Mouse (Mus musculus) fat pad, adult 2 months (tissue): ENCODE data around the gene Ptges2.
A peak's percentile ranks its signal among the peaks of the same experiment; 100 is the strongest.

Experiments
- DNase-seq: peaks from one replicate; pipeline ENCODE4 v3.0.0-alpha.2; 2011; ENCODE audit warnings: low read depth, low spot score; ENCODE audit errors: extremely low read depth

Ptges2 gene

GRCm38 (mm10) chr2:32438733-32439132 is 43.0 kb downstream of the Ptges2 start:
- DNase-seq = no peak

DNA sequence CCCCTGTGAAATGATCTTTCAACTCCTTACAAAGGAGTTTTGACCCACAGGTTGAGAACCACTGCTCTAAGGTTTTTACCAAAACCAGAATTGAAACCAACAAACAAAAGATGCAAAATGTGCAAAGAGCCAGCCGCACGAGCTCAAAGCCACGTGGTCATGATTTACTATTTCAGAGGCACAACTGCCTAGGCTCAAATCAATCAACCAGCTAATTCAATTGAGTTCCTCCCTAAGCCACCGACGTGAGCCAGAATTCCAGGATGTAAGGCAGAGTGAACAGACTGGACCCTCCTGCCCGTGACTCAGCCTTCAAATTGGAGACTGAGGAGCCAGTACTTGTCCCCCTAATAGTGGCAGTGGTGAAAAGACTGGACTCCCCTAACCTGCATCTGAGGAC is 43.5 kb downstream of the Ptges2 start:
- no peak for DNase-seq

- no peak for DNase-seq
Observed at GRCm38 (mm10) chr2:32440164-32440563, 44.5 kb downstream of the Ptges2 start.

- DNase-seq = no peak
Observed at GRCm38 (mm10) chr2:32440632-32441031, 44.9 kb downstream of the Ptges2 start.

- no peak for DNase-seq
Observed at GRCm38 (mm10) chr2:32441550-32441949, 45.9 kb downstream of the Ptges2 start.

- DNase-seq = no peak
Observed at GRCm38 (mm10) chr2:32445535-32445934, 49.8 kb downstream of the Ptges2 start.

GRCm38 (mm10) chr2:32447264-32447936 is 51.7 kb downstream of the Ptges2 start:
- no peak for DNase-seq

DNA sequence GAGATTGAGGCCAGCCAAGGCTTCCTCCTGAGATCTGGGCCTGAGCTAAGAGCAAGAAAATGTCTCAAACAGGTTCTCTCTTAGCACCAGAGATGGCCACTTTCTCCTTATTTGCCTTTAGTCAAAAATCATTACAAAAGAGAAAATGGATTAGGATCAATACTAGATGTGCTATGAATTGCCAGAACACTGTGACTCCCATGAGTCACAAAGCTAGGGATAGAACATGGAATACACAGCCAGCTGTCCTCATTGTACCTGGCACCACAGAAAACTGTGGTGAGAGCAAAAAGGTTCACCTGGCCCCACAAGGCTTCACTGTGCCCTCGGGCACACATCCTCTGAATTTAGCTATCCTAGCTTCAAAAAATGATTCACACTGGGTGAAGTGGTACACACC is 52.8 kb downstream of the Ptges2 start:
- DNase-seq = no peak

DNA sequence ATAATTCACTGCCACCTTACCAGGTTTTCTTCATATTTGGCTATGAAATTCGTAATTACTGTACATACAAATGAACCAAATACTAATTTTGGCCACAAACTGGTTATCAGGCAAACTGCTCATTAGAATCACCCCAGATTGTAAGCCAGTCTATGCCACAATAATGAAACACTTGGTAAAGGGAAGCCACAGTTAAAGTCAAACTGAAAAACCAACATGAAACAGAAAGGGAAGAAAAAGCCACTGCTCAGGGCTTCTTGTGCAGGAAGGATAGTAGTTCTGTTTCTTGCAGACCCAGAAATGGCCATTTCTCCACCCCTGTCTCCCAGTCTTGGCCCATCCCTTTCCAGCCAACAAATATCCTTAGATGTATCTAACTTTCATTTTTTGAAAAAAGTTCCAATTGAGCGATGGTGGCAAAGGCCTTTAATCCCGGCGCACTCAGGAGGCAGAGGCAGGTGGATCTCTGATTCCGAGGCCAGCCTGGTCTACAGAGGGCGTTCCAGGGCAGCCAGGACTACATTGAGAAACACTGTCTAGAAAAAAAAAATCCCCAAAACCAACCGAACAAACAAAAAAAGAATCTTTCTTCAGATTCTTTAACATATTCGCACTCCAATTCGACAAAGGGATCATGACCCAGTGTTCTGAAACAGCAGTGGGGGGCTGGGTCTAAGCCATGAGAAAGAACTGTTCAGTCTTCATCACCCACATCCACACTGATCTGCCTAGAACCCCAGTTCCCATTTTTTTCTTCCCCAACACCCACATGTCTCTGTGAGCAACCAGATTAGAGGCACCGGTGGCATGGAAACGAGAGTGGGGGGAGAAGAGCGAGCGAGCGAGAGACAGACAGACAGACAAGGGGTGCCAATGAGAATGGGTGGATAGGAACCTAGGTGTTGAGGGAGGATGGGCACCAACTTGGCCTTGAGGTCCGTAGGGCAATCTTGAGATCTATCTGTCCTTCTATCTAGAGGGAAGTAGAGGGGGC is 54.4 kb downstream of the Ptges2 start, which contains the start of gene Naif1:
Naif1 (plus strand) TSS at position 697 of the 994 bp plus-strand sequence.
- DNase-seq = no peak

DNA sequence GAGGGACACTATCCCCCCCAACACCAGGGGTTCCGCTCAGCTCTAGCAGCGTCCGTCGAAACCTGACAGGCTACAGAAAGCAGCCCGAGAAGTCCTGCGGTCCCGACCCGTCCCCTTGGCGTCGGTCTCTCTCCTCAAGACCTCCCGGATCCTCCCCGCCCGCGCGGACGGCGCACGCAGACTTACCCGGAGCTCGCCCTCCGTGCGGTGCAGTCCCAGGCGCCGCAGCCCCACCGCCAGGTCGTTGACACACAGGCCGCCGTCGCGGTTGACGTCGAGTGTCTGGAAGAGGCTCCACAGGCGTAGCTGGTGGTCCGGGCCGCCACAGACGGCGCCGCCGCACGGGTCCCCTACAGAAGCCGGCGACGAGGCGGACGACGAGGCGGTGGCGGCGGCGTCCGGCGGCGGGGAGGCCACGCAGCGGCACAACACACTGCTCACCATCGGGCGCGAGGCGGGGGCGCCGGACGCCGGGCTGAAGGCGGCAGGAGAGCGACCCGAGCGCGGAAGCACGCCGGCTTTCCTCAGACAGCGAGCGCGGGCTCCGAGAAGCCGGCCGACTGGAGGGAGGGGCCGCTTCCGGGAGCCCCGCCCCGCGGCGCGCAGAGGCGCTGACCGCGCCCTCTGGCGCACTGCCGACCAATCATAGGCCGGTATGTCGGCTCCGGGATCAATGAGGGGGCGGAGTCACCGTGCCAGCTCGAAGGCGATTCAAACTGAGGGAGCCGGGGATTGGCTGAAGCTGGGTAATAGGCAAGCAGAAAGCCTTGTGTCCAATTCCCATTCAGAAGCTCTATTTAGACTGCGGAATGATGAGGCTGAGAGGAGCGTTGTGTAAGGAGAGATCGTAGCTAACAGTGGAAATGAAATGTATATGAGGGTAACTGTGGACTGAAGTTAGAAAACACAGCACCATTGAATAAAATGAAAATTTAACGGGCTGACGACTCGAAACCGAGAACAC is 55.5 kb downstream of the Ptges2 start, which contains the start of gene Slc25a25:
Slc25a25 (minus strand) TSS at position 565 of the 964 bp plus-strand sequence.
- DNase-seq = no peak

DNA sequence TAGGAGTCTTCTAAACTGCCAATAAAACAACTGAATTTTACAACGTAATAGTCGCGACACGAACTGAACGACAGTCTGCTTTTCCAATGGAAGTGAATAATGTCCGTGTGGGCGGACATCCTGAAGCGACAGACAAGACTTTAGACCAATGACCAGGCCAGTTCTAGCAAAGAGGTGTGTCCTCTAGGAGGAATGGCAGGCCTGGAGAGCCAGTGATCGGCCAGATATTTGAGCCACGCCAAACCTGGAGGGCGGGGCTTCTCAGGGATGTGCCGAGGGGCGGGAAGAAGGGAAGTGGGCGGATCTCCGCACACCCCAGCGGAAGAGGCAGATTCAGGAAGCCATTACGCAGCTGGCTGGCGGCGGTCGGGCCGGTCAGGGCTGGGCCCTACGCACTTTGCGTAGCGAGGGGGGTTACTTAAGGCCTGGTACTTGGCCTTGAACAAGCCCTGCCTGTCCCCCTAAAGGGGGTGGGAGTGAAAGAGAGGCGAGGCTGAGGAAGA is 56.2 kb downstream of the Ptges2 start:
- peak; percentile 99 for DNase-seq

DNA sequence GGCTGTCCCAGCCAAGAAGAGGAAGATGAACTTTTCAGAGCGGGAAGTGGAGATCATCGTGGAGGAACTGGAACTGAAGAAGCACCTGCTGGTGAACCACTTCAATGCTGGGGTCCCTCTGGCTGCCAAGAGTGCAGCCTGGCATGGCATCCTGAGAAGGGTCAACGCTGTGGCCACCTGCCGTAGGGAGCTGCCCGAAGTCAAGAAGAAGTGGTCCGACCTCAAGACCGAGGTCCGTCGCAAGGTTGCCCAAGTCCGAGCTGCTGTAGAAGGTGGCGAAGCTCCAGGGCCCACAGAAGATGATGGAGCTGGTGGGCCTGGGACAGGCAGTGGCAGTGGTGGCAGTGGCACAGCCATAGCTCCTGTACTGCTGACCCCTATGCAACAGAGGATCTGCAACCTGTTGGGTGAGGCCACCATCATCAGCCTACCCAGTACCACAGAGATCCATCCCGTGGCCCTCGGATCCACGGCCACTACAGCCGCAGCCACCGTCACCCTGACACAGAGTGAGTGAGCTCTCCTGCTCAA is 56.8 kb downstream of the Ptges2 start:
- no peak for DNase-seq

DNA sequence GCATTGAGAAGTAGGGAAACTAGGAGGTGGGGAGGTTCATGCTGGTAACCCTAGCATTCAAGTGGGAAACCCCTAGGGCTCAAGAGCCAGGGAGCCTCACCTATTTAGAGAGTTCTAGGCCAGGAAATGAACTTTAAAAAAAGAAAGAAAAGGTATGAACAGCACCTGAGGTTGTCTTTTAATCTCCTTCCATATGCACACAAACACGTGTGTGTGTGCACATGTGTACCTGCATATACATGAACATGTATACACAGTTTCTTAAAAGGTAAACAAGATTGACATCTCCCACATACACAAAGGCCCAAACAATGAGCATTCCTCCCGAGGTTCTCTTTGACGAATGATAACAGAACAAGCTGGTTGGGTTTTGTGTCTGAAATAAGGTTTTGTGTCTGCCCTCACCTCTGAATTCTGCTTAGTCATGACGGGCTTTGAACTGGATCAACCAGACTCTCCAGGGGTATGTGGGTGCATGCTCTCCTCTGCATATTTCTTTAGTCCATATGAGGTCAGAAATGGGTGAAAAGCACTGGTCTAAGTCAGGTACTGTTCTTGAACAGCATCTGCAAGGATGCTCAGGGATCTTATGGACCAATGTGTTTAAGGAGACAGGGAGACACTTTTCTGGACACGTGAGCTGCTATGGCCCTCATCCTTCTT is 58.1 kb downstream of the Ptges2 start:
- no peak for DNase-seq

DNA sequence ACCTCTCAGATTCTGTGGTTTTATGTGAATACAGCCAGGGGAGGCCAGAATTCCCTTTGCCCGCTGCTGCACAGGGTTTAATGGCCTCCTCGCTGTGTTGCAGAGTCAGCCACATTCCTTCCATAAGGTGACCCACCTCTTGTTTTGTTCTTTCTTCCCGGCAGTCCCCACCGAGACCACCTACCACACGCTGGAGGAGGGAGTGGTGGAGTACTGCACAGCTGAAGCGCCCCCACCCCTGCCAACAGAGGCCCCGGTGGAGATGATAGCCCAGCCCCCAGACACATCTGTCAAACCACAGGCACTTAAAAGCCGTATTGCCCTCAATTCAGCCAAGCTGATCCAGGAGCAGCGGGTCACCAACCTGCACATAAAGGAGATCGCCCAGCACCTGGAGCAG is 58.9 kb downstream of the Ptges2 start:
- no peak for DNase-seq

DNA sequence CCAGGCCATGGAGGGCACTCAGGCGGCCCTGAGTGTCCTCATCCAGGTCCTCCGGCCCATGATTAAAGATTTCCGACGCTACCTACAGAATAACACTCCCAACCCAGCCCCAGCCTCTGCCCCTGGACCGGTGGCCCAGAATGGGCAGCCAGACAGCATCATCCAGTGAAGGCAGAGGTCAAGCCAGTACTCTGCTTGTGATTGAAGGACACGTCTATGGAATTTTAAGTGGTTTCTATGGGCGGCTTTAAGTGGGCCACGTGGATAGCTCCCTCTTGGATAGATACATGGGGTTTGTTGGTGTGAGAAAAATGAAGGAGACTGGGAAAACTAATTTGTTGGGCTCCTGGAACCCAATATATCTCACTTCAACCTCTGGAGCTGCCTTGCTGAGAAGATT is 59.4 kb downstream of the Ptges2 start:
- DNase-seq = no peak
